Mouse (Mus musculus): Measurements from ENCODE around the gene Ankrd11. TPM values are rescaled to one million over a fixed set of nuclear protein-coding genes. Genes with fewer than 3 reads are reported as not detected.

The Ankrd11 gene
- polyA plus RNA-seq, 1 experiment, result 56.4 TPM

DNA sequence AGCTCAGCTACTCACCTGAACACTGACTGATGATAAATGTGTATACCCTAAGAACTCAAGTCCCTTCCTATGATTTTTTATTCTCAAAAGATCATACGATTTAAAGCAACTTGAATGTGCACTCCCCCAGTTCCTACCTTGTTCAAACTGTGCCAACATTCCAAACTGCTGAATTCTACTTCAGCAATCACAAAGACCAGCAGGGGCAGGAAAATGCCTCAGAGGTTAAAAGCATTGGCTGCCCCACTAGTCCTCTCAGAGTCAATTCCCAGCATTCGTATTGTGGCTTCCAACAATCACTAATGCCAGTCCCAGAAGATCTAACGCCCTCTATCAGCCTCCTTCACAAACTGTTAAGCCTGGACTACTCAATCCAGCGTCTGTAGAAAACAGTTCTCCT lies 44.1 kb downstream of the Ankrd11 start:
- Histone ChIP-seq H3K36me3 (ENCODE audit: control insufficient read depth, insufficient read depth) (no peaks in the 10 kb centered on the region), H3K79me2 (ENCODE audit: control insufficient read depth, insufficient read depth) (peaks cover 100% of the 10 kb centered on the region), H3K4me2 (ENCODE audit: low read depth) (no peak overlapping the region), H3K4me3 (no peak overlapping the region), H3ac (ENCODE audit: control insufficient read depth, insufficient read length) (no peak overlapping the region), H3K27me3 (ENCODE audit: control insufficient read depth, insufficient read depth, insufficient read length) (no peaks in the 10 kb centered on the region)
- no peak for TF ChIP-seq TCF12 (IDR thresholded peaks at IDR 0.05; ENCODE audit: insufficient read depth, poor library complexity, severe bottlenecking)

DNA sequence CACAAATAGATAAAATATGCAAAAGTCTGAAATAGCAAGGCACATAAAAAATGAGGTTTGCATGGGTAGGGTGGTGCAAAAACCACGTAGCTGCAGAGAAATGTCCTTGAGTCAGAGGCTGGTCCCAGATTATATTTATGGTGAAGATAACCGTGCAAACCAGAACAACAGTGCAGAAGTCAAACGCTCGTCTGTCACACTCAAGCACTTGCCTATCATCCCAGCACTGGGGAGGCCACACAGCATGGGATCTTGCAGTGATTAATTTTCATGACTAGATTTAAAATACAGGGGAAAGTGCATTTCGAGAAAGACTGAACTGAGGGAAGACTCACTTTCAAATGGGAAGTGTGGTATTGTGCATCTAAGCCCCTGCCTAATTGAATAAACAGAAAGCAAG lies 48.3 kb downstream of the Ankrd11 start:
- Histone ChIP-seq H3ac (ENCODE audit: control insufficient read depth, insufficient read length) (no peak overlapping the region), H3K4me3 (no peak overlapping the region), H3K79me2 (ENCODE audit: control insufficient read depth, insufficient read depth) (peaks cover 100% of the 10 kb centered on the region), H3K36me3 (ENCODE audit: control insufficient read depth, insufficient read depth) (no peaks in the 10 kb centered on the region), H3K27me3 (ENCODE audit: control insufficient read depth, insufficient read depth, insufficient read length) (no peaks in the 10 kb centered on the region), H3K4me2 (ENCODE audit: low read depth) (peak overlapping the region; percentile 3)
- TF ChIP-seq MAX (IDR thresholded peaks at IDR 0.05; ENCODE audit: low read depth), result no peak
- no peak for TF ChIP-seq REST (IDR thresholded peaks at IDR 0.05; ENCODE audit: insufficient read depth, insufficient read length)
- no peak for TF ChIP-seq E2F4 (IDR thresholded peaks at IDR 0.05; ENCODE audit: insufficient read depth)
- no peak for TF ChIP-seq POLR2AphosphoS2 (IDR thresholded peaks at IDR 0.05; ENCODE audit: insufficient read length, low read depth)
- TF ChIP-seq USF1 (IDR thresholded peaks at IDR 0.05; ENCODE audit: low read depth), result no peak
- no peak for TF ChIP-seq TCF3 (IDR thresholded peaks at IDR 0.05; ENCODE audit: insufficient read length, low read depth)
- no peak for TF ChIP-seq MYOG (IDR thresholded peaks at IDR 0.05; ENCODE audit: control insufficient read depth in 1 of 3, insufficient read depth in 1 of 3, insufficient read length in 2 of 3, low read depth in 2 of 3)
- no peak for TF ChIP-seq TCF12 (IDR thresholded peaks at IDR 0.05; ENCODE audit: insufficient read depth, poor library complexity, severe bottlenecking)
- no peak for TF ChIP-seq POLR2A (IDR thresholded peaks at IDR 0.05; ENCODE audit: insufficient read length, low read depth)
- no peak for TF ChIP-seq CEBPB (IDR thresholded peaks at IDR 0.05; ENCODE audit: insufficient read depth, poor library complexity, severe bottlenecking)
- TF ChIP-seq MYOD1 (IDR thresholded peaks at IDR 0.05; ENCODE audit: control insufficient read depth in 1 of 3, insufficient read length in 2 of 3, low read depth in 2 of 3), result no peak
- TF ChIP-seq SRF (IDR thresholded peaks at IDR 0.05; ENCODE audit: control insufficient read depth, insufficient read length, low read depth), result no peak

DNA sequence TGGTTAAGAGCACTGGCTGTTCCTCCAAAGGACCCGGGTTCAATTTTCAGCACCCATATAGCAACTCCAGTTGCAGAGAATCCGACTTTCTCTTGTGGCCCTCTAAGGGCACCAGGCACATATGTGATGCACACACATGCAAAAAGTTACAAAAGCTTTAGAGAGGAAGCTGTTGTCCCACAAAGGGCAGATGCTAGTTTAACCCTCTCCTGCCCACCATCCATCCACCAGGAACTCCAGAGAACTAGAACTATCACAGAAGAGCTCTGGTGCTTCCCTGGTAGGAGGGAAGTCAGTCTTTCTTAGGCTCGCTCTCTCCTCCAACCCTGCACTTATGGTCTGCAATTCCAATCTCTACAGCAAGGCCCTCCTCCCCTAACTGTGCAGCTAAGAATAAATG lies 49.0 kb downstream of the Ankrd11 start:
- H3K27me3 ChIP-seq (ENCODE audit: control insufficient read depth, insufficient read depth, insufficient read length), result no peaks in the 10 kb centered on the region
- no peak overlapping the region for H3K4me2 ChIP-seq (ENCODE audit: low read depth)
- H3K79me2 ChIP-seq (ENCODE audit: control insufficient read depth, insufficient read depth), result peaks cover 100% of the 10 kb centered on the region
- no peak overlapping the region for H3ac ChIP-seq (ENCODE audit: control insufficient read depth, insufficient read length)
- TF ChIP-seq CEBPB (IDR thresholded peaks at IDR 0.05; ENCODE audit: insufficient read depth, poor library complexity, severe bottlenecking), result no peak
- no peak for TF ChIP-seq MYOG (IDR thresholded peaks at IDR 0.05; ENCODE audit: control insufficient read depth in 1 of 3, insufficient read depth in 1 of 3, insufficient read length in 2 of 3, low read depth in 2 of 3)
- no peak for TF ChIP-seq USF1 (IDR thresholded peaks at IDR 0.05; ENCODE audit: low read depth)
- no peak for TF ChIP-seq TCF3 (IDR thresholded peaks at IDR 0.05; ENCODE audit: insufficient read length, low read depth)
- no peak for TF ChIP-seq REST (IDR thresholded peaks at IDR 0.05; ENCODE audit: insufficient read depth, insufficient read length)
- TF ChIP-seq POLR2AphosphoS2 (IDR thresholded peaks at IDR 0.05; ENCODE audit: insufficient read length, low read depth), result no peak
- TF ChIP-seq E2F4 (IDR thresholded peaks at IDR 0.05; ENCODE audit: insufficient read depth), result no peak
- no peak for TF ChIP-seq MYOD1 (IDR thresholded peaks at IDR 0.05; ENCODE audit: control insufficient read depth in 1 of 3, insufficient read length in 2 of 3, low read depth in 2 of 3)
- TF ChIP-seq SRF (IDR thresholded peaks at IDR 0.05; ENCODE audit: control insufficient read depth, insufficient read length, low read depth), result no peak
- no peak for TF ChIP-seq MAX (IDR thresholded peaks at IDR 0.05; ENCODE audit: low read depth)
- no peak for TF ChIP-seq POLR2A (IDR thresholded peaks at IDR 0.05; ENCODE audit: insufficient read length, low read depth)
- TF ChIP-seq TCF12 (IDR thresholded peaks at IDR 0.05; ENCODE audit: insufficient read depth, poor library complexity, severe bottlenecking), result no peak
- no peak overlapping the region for H3K4me3 ChIP-seq
- H3K36me3 ChIP-seq (ENCODE audit: control insufficient read depth, insufficient read depth), result no peaks in the 10 kb centered on the region

- no peaks in the 10 kb centered on the region for H3K36me3 ChIP-seq (ENCODE audit: control insufficient read depth, insufficient read depth)
- H3K4me2 ChIP-seq (ENCODE audit: low read depth), result no peak overlapping the region
- no peak overlapping the region for H3ac ChIP-seq (ENCODE audit: control insufficient read depth, insufficient read length)
- H3K4me3 ChIP-seq, result no peak overlapping the region
- TF ChIP-seq REST (IDR thresholded peaks at IDR 0.05; ENCODE audit: insufficient read depth, insufficient read length) (no peak), USF1 (IDR thresholded peaks at IDR 0.05; ENCODE audit: low read depth) (no peak), POLR2AphosphoS2 (IDR thresholded peaks at IDR 0.05; ENCODE audit: insufficient read length, low read depth) (no peak), MYOG (IDR thresholded peaks at IDR 0.05; ENCODE audit: control insufficient read depth in 1 of 3, insufficient read depth in 1 of 3, insufficient read length in 2 of 3, low read depth in 2 of 3) (no peak), TCF12 (IDR thresholded peaks at IDR 0.05; ENCODE audit: insufficient read depth, poor library complexity, severe bottlenecking) (no peak)
- peaks cover 100% of the 10 kb centered on the region for H3K79me2 ChIP-seq (ENCODE audit: control insufficient read depth, insufficient read depth)
- no peaks in the 10 kb centered on the region for H3K27me3 ChIP-seq (ENCODE audit: control insufficient read depth, insufficient read depth, insufficient read length)
Observed at GRCm38 (mm10) chr8:122992296-122992695, 49.8 kb downstream of the Ankrd11 start.

DNA sequence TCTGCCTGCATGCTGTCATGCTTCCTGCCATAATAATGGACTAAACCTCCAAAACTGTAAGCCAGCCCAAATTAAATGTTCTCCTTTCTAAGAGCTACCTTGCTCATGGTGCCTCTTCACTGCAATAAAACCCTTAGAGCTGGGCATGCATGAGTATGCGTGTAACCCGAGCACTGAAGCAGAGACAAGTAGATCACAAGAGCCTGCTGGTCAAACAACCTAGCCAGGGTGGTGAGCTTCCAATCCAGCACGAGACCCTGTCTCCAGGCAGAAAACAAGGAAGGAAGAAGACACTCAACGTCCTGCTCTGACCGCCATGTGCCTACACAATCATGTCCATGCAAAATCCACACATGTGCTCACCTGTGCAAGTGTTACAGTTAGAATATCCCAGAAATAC lies 50.7 kb downstream of the Ankrd11 start:
- Histone ChIP-seq H3ac (ENCODE audit: control insufficient read depth, insufficient read length) (no peak overlapping the region), H3K4me2 (ENCODE audit: low read depth) (no peak overlapping the region), H3K36me3 (ENCODE audit: control insufficient read depth, insufficient read depth) (no peaks in the 10 kb centered on the region), H3K27me3 (ENCODE audit: control insufficient read depth, insufficient read depth, insufficient read length) (no peaks in the 10 kb centered on the region), H3K4me3 (no peak overlapping the region), H3K79me2 (ENCODE audit: control insufficient read depth, insufficient read depth) (peaks cover 100% of the 10 kb centered on the region)
- no peak for TF ChIP-seq REST (IDR thresholded peaks at IDR 0.05; ENCODE audit: insufficient read depth, insufficient read length)
- no peak for TF ChIP-seq USF1 (IDR thresholded peaks at IDR 0.05; ENCODE audit: low read depth)
- no peak for TF ChIP-seq MAX (IDR thresholded peaks at IDR 0.05; ENCODE audit: low read depth)
- no peak for TF ChIP-seq E2F4 (IDR thresholded peaks at IDR 0.05; ENCODE audit: insufficient read depth)
- TF ChIP-seq TCF3 (IDR thresholded peaks at IDR 0.05; ENCODE audit: insufficient read length, low read depth), result no peak
- TF ChIP-seq CEBPB (IDR thresholded peaks at IDR 0.05; ENCODE audit: insufficient read depth, poor library complexity, severe bottlenecking), result no peak
- TF ChIP-seq TCF12 (IDR thresholded peaks at IDR 0.05; ENCODE audit: insufficient read depth, poor library complexity, severe bottlenecking), result no peak
- no peak for TF ChIP-seq POLR2A (IDR thresholded peaks at IDR 0.05; ENCODE audit: insufficient read length, low read depth)
- TF ChIP-seq POLR2AphosphoS2 (IDR thresholded peaks at IDR 0.05; ENCODE audit: insufficient read length, low read depth), result no peak
- no peak for TF ChIP-seq MYOD1 (IDR thresholded peaks at IDR 0.05; ENCODE audit: control insufficient read depth in 1 of 3, insufficient read length in 2 of 3, low read depth in 2 of 3)
- TF ChIP-seq SRF (IDR thresholded peaks at IDR 0.05; ENCODE audit: control insufficient read depth, insufficient read length, low read depth), result no peak
- no peak for TF ChIP-seq MYOG (IDR thresholded peaks at IDR 0.05; ENCODE audit: control insufficient read depth in 1 of 3, insufficient read depth in 1 of 3, insufficient read length in 2 of 3, low read depth in 2 of 3)

All from myocyte (in vitro differentiated cells).